Mouse (Mus musculus) hindbrain, embryonic 13.5 days (tissue): ENCODE results near the gene A26c2. TPM values are rescaled to one million over a fixed set of nuclear protein-coding genes. Genes with fewer than 3 reads are reported as not detected.

Experiments
- ATAC-seq: fragments of 200-750 bp; cut with Nextera tagmentation; 2 replicates; pipeline ENCODE4 v1.8.0; 2017; ENCODE audit warnings: moderate TSS enrichment; ENCODE audit not compliant: low FRiP score
- H3K27ac ChIP-seq: fragments of 300-500 bp; sonication (generic); 2 replicates; pipeline ENCODE4 v1.5.1; 2015; ENCODE audit warnings: inconsistent platforms, mild to moderate bottlenecking, moderate library complexity
- H3K27me3 ChIP-seq: fragments of 300-500 bp; sonication (generic); 2 replicates; pipeline ENCODE4 v1.6.1; 2015; ENCODE audit warnings: mild to moderate bottlenecking, inconsistent platforms
- H3K36me3 ChIP-seq: fragments of 300-500 bp; sonication (generic); 2 replicates; pipeline ENCODE4 v1.6.1; 2015; ENCODE audit warnings: mild to moderate bottlenecking, inconsistent platforms
- H3K4me1 ChIP-seq: fragments of 300-500 bp; sonication (generic); replicated peaks from 2 replicates; pipeline ENCODE4 v1.6.1; 2015; ENCODE audit warnings: inconsistent platforms
- H3K4me2 ChIP-seq: fragments of 300-500 bp; sonication (generic); 2 replicates; pipeline ENCODE4 v1.6.1; 2015; ENCODE audit warnings: inconsistent platforms, mild to moderate bottlenecking, moderate library complexity
- H3K4me3 ChIP-seq: fragments of 300-500 bp; sonication (generic); 2 replicates; pipeline ENCODE4 v1.5.1; 2015; ENCODE audit warnings: mild to moderate bottlenecking, inconsistent platforms
- H3K9ac ChIP-seq: fragments of 300-500 bp; sonication (generic); 2 replicates; pipeline ENCODE4 v1.6.1; 2015; ENCODE audit warnings: mild to moderate bottlenecking, inconsistent platforms
- H3K9me3 ChIP-seq: fragments of 300-500 bp; sonication (generic); 2 replicates; pipeline ENCODE4 v1.6.1; 2016; ENCODE audit warnings: inconsistent platforms
- WGBS: fragments of 180-500 bp; shearing (Covaris S2); methylation state at CpG from one replicate; pipeline ENCODE4 v1.1.7; 2015; 5-methylcytosine and 5-hydroxymethylcytosine counted together
- polyA plus RNA-seq: library from polyadenylated mRNA; unstranded; fragments of >200 nt; fragmentation: Nextera tagmentation; extraction: Ambion mirVana; gene quantifications from 2 replicates; pipeline ENCODE4 v1.2.1, GENCODE M21; 2015

Gene A26c2
- polyA plus RNA-seq: not detected in 2 replicates

DNA sequence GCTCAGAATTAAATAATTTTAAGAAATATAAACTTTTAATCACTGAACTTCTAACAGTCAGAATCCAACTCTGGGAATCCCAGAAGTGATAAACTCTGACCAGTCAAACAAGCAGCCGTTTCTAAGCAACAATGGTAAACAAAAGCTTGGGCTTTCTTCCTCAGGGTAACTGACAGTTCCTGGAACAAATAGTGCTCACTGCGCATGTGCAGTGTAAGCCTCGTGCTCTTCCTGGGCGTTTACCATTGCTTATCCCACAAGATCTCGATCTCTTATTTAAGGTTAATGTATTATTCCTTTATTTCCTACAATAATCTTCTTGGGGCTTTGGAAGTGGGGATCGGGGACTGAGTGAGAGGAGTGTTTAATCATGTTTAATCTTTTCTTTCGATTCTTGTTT lies at the start of gene A26c2:
TSS of gene A26c2 (minus strand) at position 101 of the 400 bp plus-strand sequence.
- Histone ChIP-seq H3K9me3 (peaks cover 5% of the 10 kb centered on the region; the same call in 1 of the 2 replicates), H3K4me2 (no peak within 1 kb of the TSS), H3K9ac (no peak within 1 kb of the TSS), H3K4me1 (no peaks in the 10 kb centered on the region), H3K4me3 (no peak within 1 kb of the TSS), H3K27ac (no peak within 1 kb of the TSS), H3K27me3 (no peaks in the 10 kb centered on the region), H3K36me3 (no peaks in the 10 kb centered on the region)
- ATAC-seq: no peak
- 80% methylated on average over 7 of the region's 7 CpGs for WGBS

DNA sequence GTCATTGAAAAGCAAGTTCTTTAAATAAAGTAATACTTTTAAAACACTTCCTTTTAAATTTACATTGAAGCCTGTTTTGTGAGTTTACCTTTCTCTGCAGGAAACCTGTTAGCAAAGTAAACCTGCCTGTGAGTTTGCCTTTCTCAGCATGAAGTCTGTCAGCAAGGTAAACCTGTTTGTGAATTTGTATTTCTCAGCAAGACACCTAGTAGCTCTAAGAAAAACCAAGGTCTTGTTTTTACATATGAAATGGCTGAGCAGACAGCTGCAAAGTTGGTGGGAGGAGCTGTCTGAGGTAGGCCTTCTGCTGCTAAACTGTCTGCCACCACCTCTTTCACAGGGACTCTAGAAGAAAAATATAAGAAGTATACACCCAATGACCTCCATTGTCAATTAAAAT lies 28.0 kb upstream of the A26c2 start:
- no peak for ATAC-seq
- H3K4me2 ChIP-seq: no peak overlapping the region
- H3K9ac ChIP-seq: no peak overlapping the region
- H3K4me3 ChIP-seq: no peak overlapping the region
- no peaks in the 10 kb centered on the region for H3K27me3 ChIP-seq
- no peaks in the 10 kb centered on the region for H3K36me3 ChIP-seq
- no peaks in the 10 kb centered on the region for H3K4me1 ChIP-seq
- no peaks in the 10 kb centered on the region for H3K9me3 ChIP-seq
- no peak overlapping the region for H3K27ac ChIP-seq
